Mouse (Mus musculus): ENCODE results near the gene Mfap4.

Mfap4 gene

GRCm38 (mm10) chr11:61481239-61482090, 3.8 kb upstream of the Mfap4 start:
- no peak for DNase-seq (ENCODE audit: extremely low spot score, low spot score)

GRCm38 (mm10) chr11:61483226-61483845, 1.9 kb upstream of the Mfap4 start:
- DNase-seq (ENCODE audit: extremely low spot score, low spot score), result no peak

GRCm38 (mm10) chr11:61484256-61484612, 997 bp upstream of the Mfap4 start:
- no peak for DNase-seq (ENCODE audit: extremely low spot score, low spot score)

GRCm38 (mm10) chr11:61485541-61486457, 568 bp downstream of the Mfap4 start:
- peak; percentile 29 for DNase-seq (ENCODE audit: extremely low spot score, low spot score)

GRCm38 (mm10) chr11:61486458-61487219, 1.4 kb downstream of the Mfap4 start:
- no peak for DNase-seq (ENCODE audit: extremely low spot score, low spot score)

- no peak for DNase-seq (ENCODE audit: extremely low spot score, low spot score)
These were observed 2.2 kb downstream of the Mfap4 start for GRCm38 (mm10) chr11:61487401-61487800.

- DNase-seq (ENCODE audit: extremely low spot score, low spot score), result no peak
These were observed 2.7 kb downstream of the Mfap4 start for GRCm38 (mm10) chr11:61487936-61488335.

GRCm38 (mm10) chr11:61489085-61489484, 3.9 kb downstream of the Mfap4 start:
- DNase-seq (ENCODE audit: extremely low spot score, low spot score), result no peak

GRCm38 (mm10) chr11:61489874-61490273, 4.6 kb downstream of the Mfap4 start:
- no peak for DNase-seq (ENCODE audit: extremely low spot score, low spot score)

GRCm38 (mm10) chr11:61490944-61491520, 5.8 kb downstream of the Mfap4 start:
- DNase-seq (ENCODE audit: extremely low spot score, low spot score), result no peak

- DNase-seq (ENCODE audit: extremely low spot score, low spot score), result no peak
These were observed 7.6 kb downstream of the Mfap4 start for GRCm38 (mm10) chr11:61492749-61493401.

- no peak for DNase-seq (ENCODE audit: extremely low spot score, low spot score)
These were observed 8.4 kb downstream of the Mfap4 start for GRCm38 (mm10) chr11:61493525-61494128.

- peak; percentile 100 for DNase-seq (ENCODE audit: extremely low spot score, low spot score)
These were observed 9.1 kb downstream of the Mfap4 start, which contains the start of gene Mapk7 for GRCm38 (mm10) chr11:61494129-61494997. Mapk7 (minus strand) TSS chr11:61494406.

- no peak for DNase-seq (ENCODE audit: extremely low spot score, low spot score)
These were observed 10.3 kb downstream of the Mfap4 start for GRCm38 (mm10) chr11:61495528-61495927.

GRCm38 (mm10) chr11:61497490-61497889, 12.3 kb downstream of the Mfap4 start:
- DNase-seq (ENCODE audit: extremely low spot score, low spot score), result no peak

- no peak for DNase-seq (ENCODE audit: extremely low spot score, low spot score)
These were observed 13.7 kb downstream of the Mfap4 start for GRCm38 (mm10) chr11:61498736-61499504.

- DNase-seq (ENCODE audit: extremely low spot score, low spot score), result no peak
These were observed 18.7 kb downstream of the Mfap4 start for GRCm38 (mm10) chr11:61503933-61504332.

- peak; percentile 98 for DNase-seq (ENCODE audit: extremely low spot score, low spot score)
These were observed 19.6 kb downstream of the Mfap4 start, which contains the start of gene B9d1 for GRCm38 (mm10) chr11:61504713-61505257. B9d1 (plus strand) TSS chr11:61505144.

All from neural tube, embryonic 10.5 days (tissue).